Mouse (Mus musculus) liver, embryonic 11.5 days (tissue): ENCODE data around the gene Pmf1. TPM values are rescaled to one million over a fixed set of nuclear protein-coding genes. Genes with fewer than 3 reads are reported as not detected.

ENCODE experiments used
- ATAC-seq: fragments of 200-750 bp; cut with Nextera tagmentation; replicated peaks from 2 replicates; pipeline ENCODE4 v1.8.0; 2017; ENCODE audit warnings: moderate number of reproducible peaks, mild to moderate bottlenecking, moderate TSS enrichment, moderate library complexity; ENCODE audit not compliant: low FRiP score
- DNase-seq: peaks from one replicate; pipeline ENCODE4 v3.0.0-alpha.2; 2017; ENCODE audit warnings: low spot score
- H3K27ac ChIP-seq: fragments of 300-500 bp; sonication (generic); 2 replicates; pipeline ENCODE4 v1.5.1; 2014; ENCODE audit warnings: mild to moderate bottlenecking, low read depth, low read length, control low read depth
- H3K27me3 ChIP-seq: fragments of 300-500 bp; sonication (generic); replicated peaks from 2 replicates; pipeline ENCODE4 v1.6.1; 2014; ENCODE audit warnings: low read length, mixed read lengths; ENCODE audit not compliant: control insufficient read depth, insufficient read depth
- H3K36me3 ChIP-seq: fragments of 300-500 bp; sonication (generic); 2 replicates; pipeline ENCODE4 v1.6.1; 2014; ENCODE audit warnings: mild to moderate bottlenecking, low read length, moderate library complexity, mixed read lengths; ENCODE audit not compliant: control insufficient read depth, insufficient read depth
- H3K4me1 ChIP-seq: fragments of 300-500 bp; sonication (generic); replicated peaks from 2 replicates; pipeline ENCODE4 v1.6.1; 2014; ENCODE audit warnings: low read length, mixed read lengths; ENCODE audit not compliant: control insufficient read depth, insufficient read depth
- H3K4me2 ChIP-seq: fragments of 300-500 bp; sonication (generic); 2 replicates; pipeline ENCODE4 v1.6.1; 2014; ENCODE audit warnings: mild to moderate bottlenecking, control low read depth, moderate library complexity
- H3K4me3 ChIP-seq: fragments of 300-500 bp; sonication (generic); 2 replicates; pipeline ENCODE4 v1.5.1; 2014; ENCODE audit warnings: low read depth, low read length, control low read depth
- H3K9ac ChIP-seq: fragments of 300-500 bp; sonication (generic); 2 replicates; pipeline ENCODE4 v1.6.1; 2014; ENCODE audit warnings: low read depth, low read length, control low read depth
- H3K9me3 ChIP-seq: fragments of 300-500 bp; sonication (generic); 2 replicates; pipeline ENCODE4 v1.6.1; 2016; ENCODE audit warnings: low read length, inconsistent platforms, mixed read lengths; ENCODE audit not compliant: control insufficient read depth
- WGBS: fragments of 180-500 bp; shearing (Covaris S2); extraction: QIAGEN DNeasy Blood & Tissue Kit; methylation state at CpG from one replicate; pipeline ENCODE4 v1.1.7; 2014; 5-methylcytosine and 5-hydroxymethylcytosine counted together
- polyA plus RNA-seq: library from polyadenylated mRNA; unstranded; fragments of >200 nt; fragmentation: Nextera tagmentation; extraction: Ambion mirVana; gene quantifications from 2 replicates; pipeline ENCODE4 v1.2.1, GENCODE M21; 2014

Pmf1 gene
- polyA plus RNA-seq, 1 experiment from 2014 or later: 165 TPM

GRCm38 (mm10) chr3:88412636-88413035, 2.5 kb upstream of the Pmf1 start:
- Histone ChIP-seq H3K27ac (no peak overlapping the region; the same call in 1 of the 2 replicates), H3K27me3 (no peaks in the 10 kb centered on the region), H3K4me1 (peaks cover 38% of the 10 kb centered on the region), H3K9me3 (no peaks in the 10 kb centered on the region), H3K9ac (no peak overlapping the region), H3K4me2 (no peak overlapping the region), H3K4me3 (no peak overlapping the region), H3K36me3 (peaks cover 15% of the 10 kb centered on the region; the same call in 1 of the 2 replicates)
- DNase-seq (no peak), ATAC-seq (no peak)
- 76% methylated on average over 11 of the region's 11 CpGs for WGBS

- ATAC-seq: 0 out of 2 replicates have a peak, but pooled peaks have one; percentile 24
- DNase-seq: no peak
- peaks cover 43% of the 10 kb centered on the region for H3K4me1 ChIP-seq
- no peak overlapping the region for H3K4me3 ChIP-seq
- peaks cover 13% of the 10 kb centered on the region; the same call in 1 of the 2 replicates for H3K36me3 ChIP-seq
- no peaks in the 10 kb centered on the region for H3K9me3 ChIP-seq
- 64% methylated on average over 4 of the region's 4 CpGs for WGBS
- no peaks in the 10 kb centered on the region for H3K27me3 ChIP-seq
- no peak overlapping the region; the same call in 1 of the 2 replicates for H3K27ac ChIP-seq
- peak overlapping the region; percentile 3; the same call in 1 of the 2 replicates for H3K9ac ChIP-seq
- H3K4me2 ChIP-seq: peak overlapping the region; percentile 25; the same call in 1 of the 2 replicates
Measured at GRCm38 (mm10) chr3:88411681-88412080, 1.6 kb upstream of the Pmf1 start.

DNA sequence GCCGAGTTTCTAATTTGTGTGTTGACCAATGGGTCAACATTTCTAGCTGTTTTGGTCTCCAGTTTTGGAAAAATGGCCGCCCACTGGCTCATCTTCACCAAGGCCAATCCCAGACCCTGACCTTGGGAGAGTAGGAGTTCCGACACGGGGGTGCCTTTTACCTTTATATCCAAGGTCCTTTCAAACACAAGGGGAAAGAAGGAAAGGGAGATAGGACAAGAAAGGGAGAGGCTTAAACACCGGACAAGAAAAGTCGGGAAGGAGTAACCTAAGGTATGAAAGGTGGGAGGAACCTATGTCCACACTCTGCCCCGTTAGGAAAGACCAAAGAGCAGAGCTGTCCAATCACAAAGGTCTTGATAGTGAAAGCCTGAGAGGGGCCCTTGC, 507 bp upstream of the Pmf1 start:
- Histone ChIP-seq H3K36me3 (peaks cover 12% of the 10 kb centered on the region; the same call in 1 of the 2 replicates), H3K9me3 (no peaks in the 10 kb centered on the region), H3K27ac (peak overlapping the region; percentile 91), H3K4me2 (peak overlapping the region; percentile 91), H3K9ac (peak overlapping the region; percentile 97), H3K4me1 (peaks cover 40% of the 10 kb centered on the region), H3K27me3 (no peaks in the 10 kb centered on the region), H3K4me3 (peak overlapping the region; percentile 80)
- 22% methylated on average over 7 of the region's 7 CpGs for WGBS
- DNase-seq: no peak
- ATAC-seq: no peak; the same call in 1 of the 2 replicates

DNA sequence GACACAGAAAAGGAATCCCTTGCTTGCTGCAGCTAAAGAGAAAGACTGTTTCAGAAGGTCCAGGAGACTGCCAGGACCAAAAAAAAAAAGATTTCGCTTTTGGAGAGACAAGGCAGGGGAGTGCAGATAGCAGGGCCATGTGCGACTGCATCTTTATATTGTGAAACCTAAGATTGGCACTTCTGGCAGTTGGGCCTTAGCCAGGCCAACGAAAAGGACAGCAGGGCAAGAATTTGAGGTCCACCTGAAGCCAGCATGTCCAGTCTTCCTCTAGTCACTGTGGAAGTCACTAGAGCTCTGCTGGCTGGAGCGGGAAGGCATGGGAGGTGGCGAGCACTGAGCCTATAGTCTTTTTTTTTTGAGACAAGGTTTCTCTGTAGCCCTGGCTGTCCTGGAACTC, 1.2 kb downstream of the Pmf1 start:
- no peaks in the 10 kb centered on the region for H3K27me3 ChIP-seq
- peaks cover 37% of the 10 kb centered on the region for H3K4me1 ChIP-seq
- H3K4me2 ChIP-seq: peak overlapping the region; percentile 91
- DNase-seq: peak; percentile 35
- no peaks in the 10 kb centered on the region for H3K9me3 ChIP-seq
- WGBS: 56% methylated on average over 5 of the region's 5 CpGs
- peaks cover 12% of the 10 kb centered on the region for H3K36me3 ChIP-seq
- no peak for ATAC-seq
- peak overlapping the region; percentile 91; the same call in 1 of the 2 replicates for H3K27ac ChIP-seq
- H3K9ac ChIP-seq: peak overlapping the region; percentile 97
- H3K4me3 ChIP-seq: peak overlapping the region; percentile 80

- H3K9me3 ChIP-seq: no peaks in the 10 kb centered on the region
- peaks cover 11% of the 10 kb centered on the region for H3K36me3 ChIP-seq
Measured at GRCm38 (mm10) chr3:88407529-88407928, 2.6 kb downstream of the Pmf1 start.

DNA sequence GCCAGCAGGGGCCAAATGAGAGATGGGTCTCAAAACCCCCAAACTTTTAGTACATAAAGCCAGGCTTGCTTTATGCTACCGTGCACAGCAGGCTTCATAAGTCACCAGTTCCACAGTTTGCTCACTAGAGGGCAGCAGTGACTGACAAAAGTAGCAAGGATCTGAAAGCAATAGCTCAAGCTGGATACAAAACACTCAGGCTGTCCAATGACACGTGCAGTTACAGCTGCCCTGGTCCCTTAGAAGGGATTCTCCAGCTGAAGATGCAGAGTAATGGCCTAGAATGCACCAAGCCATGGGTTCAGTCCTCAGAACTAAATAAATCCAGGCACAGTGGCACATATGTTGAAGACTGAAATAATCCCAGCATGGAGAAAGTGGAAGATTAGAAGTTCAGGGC, 3.0 kb downstream of the Pmf1 start:
- Histone ChIP-seq H3K9me3 (no peaks in the 10 kb centered on the region), H3K4me2 (peak overlapping the region; percentile 25; the same call in 1 of the 2 replicates), H3K9ac (no peak overlapping the region), H3K36me3 (peaks cover 7% of the 10 kb centered on the region), H3K27me3 (no peaks in the 10 kb centered on the region), H3K27ac (no peak overlapping the region; the same call in 1 of the 2 replicates), H3K4me1 (peaks cover 35% of the 10 kb centered on the region), H3K4me3 (no peak overlapping the region)
- peak; percentile 55 for DNase-seq
- no peak for ATAC-seq
- 4% methylated on average over 2 of the region's 2 CpGs for WGBS

More at GRCm38 (mm10) chr3:88407529-88407928, 2.6 kb downstream of the Pmf1 start:
- ATAC-seq: no peak
- 61% methylated on average over 7 of the region's 7 CpGs for WGBS
- no peak overlapping the region for H3K4me2 ChIP-seq
- H3K9ac ChIP-seq: no peak overlapping the region
- DNase-seq: peak; percentile 29
- H3K27ac ChIP-seq: no peak overlapping the region; the same call in 1 of the 2 replicates
- peaks cover 37% of the 10 kb centered on the region for H3K4me1 ChIP-seq
- H3K27me3 ChIP-seq: no peaks in the 10 kb centered on the region
- H3K4me3 ChIP-seq: no peak overlapping the region

DNA sequence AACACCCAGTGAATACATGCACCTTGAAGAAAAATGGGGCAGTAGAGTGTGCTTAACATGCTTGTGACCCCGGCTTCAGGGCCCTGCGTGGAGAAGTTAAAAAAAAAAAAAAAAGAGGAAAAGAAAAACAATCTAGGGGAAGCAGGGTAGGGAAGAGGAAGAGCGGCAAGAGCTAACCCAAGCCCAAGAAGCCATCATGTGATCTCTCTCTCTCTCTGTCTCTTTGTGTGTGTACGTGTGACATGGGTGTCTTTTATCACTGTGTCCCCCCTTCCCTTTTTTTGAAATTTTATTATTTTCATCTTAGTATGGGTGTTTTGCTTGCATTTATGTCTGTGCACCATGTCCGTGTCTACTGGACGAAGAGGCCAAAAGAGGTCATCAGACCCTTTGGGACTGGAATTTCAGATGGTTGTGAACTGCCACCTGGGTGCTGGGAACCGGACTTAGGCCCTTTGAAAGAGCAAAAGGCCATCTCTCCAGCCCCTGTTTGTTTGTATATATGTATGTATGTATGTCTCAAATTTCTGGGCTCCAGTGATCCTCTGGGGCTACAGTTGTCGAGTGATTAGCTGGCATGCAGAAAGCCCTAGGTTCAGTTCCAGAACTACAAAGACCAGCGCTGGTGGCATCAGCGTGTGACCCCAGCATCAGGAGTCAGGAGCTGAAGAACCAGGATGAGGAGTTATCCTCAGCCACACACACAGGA, 6.5 kb downstream of the Pmf1 start:
- DNase-seq (no peak), ATAC-seq (no peak)
- WGBS: 90% methylated on average over 10 of the region's 10 CpGs

DNA sequence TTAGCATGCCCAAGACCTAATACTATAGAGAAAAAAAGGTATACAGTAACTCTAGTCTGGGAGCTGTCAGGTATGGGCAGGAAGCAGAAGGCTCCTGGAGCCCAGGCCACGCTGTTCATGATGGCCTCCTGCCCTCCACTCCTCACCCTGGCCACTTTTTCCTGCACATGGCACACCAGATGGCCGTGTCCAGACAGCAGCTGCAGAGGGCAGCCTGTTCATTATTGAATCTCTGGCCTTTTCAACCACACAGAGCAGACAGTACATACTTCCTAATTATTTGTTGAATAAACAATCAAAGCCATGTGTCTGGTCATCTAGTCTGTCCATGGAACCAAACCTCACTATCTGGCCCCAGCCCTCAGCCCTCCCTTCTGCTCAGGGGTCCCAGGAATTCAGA, 11.5 kb downstream of the Pmf1 start:
- ATAC-seq (no peak), DNase-seq (no peak)
- Histone ChIP-seq H3K27me3 (no peaks in the 10 kb centered on the region), H3K4me1 (no peaks in the 10 kb centered on the region), H3K4me2 (no peak overlapping the region), H3K9ac (no peak overlapping the region), H3K36me3 (peaks cover 20% of the 10 kb centered on the region), H3K27ac (no peak overlapping the region), H3K9me3 (no peaks in the 10 kb centered on the region), H3K4me3 (no peak overlapping the region)
- 88% methylated on average over 2 of the region's 2 CpGs for whole genome bisulfite sequencing

More for the DNA sequence above, 6.5 kb downstream of the Pmf1 start:
- Histone ChIP-seq H3K27me3 (no peaks in the 10 kb centered on the region), H3K4me2 (no peak overlapping the region), H3K36me3 (peaks cover 10% of the 10 kb centered on the region), H3K4me3 (no peak overlapping the region), H3K27ac (no peak overlapping the region), H3K9ac (no peak overlapping the region), H3K4me1 (peaks cover 12% of the 10 kb centered on the region), H3K9me3 (no peaks in the 10 kb centered on the region)

- Histone ChIP-seq H3K27me3 (no peaks in the 10 kb centered on the region), H3K36me3 (peaks cover 22% of the 10 kb centered on the region), H3K9ac (no peak overlapping the region), H3K4me2 (no peak overlapping the region), H3K4me3 (no peak overlapping the region), H3K27ac (no peak overlapping the region), H3K9me3 (no peaks in the 10 kb centered on the region), H3K4me1 (no peaks in the 10 kb centered on the region)
- WGBS: 83% methylated on average over 8 of the region's 8 CpGs
- DNase-seq (no peak), ATAC-seq (no peak)
Measured at GRCm38 (mm10) chr3:88395742-88396141, 14.4 kb downstream of the Pmf1 start.
